Mouse (Mus musculus): Measurements from ENCODE around the gene Galnt12.

DNA sequence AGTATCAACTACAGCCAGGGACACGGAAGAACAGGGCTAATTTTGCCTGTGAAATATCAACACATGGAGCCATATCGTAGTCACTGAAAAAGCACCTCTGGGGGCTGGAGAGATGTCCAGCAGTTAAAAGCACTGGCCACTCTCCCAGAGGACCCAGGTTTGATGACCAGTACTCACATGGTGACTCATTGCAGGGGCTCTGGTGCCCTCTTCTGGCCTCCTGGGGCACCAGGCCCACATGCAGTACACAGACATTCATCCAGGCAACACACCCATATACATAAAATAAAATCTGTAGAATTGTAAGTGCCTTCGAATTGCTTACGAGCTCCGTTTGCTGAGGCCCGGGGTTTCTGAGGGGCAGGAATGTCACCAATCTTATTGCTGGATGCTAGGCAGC is 44.7 kb upstream of the Galnt12 start:
- TF ChIP-seq CTCF (IDR thresholded peaks at IDR 0.05; ENCODE audit: control insufficient read depth, insufficient read depth, insufficient replicate concordance, low read depth, low read length) (no peak), POLR2A (IDR thresholded peaks at IDR 0.05; ENCODE audit: control insufficient read depth, low read depth, low read length) (no peak)

All from testis, adult 2 months (tissue).